Comparison of ENCODE assay signal across 10 mouse cellular contexts in genomic region chr12:113151046-113151445, GRCm38 (mm10). TPM values are rescaled to one million over a fixed set of nuclear protein-coding genes. Genes with fewer than 3 reads are reported as not detected.
DNase-seq lines count a peak whose midpoint lies in the region; ATAC-seq and TF ChIP-seq lines count a peak whose summit lies in the region.
"Had no signal": no experiment of that assay in that cellular context is flagged by ENCODE, and none has a peak within 500 bp of the region (broad histone marks: within the 10 kb centered on the region; RNA-seq: fewer than 3 reads in every experiment).

No protein-coding gene starts in this region.

- no peak for TF ChIP-seq POLR2A in myocyte (IDR thresholded peaks at IDR 0.05; ENCODE audit: insufficient read length, low read depth)

- H3K4me3 ChIP-seq in lung, embryonic 16.5 days (ENCODE audit: low read length) = no peak overlapping the region; the same call in 1 of the 2 replicates
- H3K4me3 ChIP-seq in intestine, embryonic 15.5 days (replicated peaks) = no peak overlapping the region
- peak overlapping the region; percentile 76 for H3K4me3 ChIP-seq in myocyte

- peak overlapping the region; percentile 70; the same call in 1 of the 2 replicates for H3K4me2 ChIP-seq in lung, embryonic 16.5 days (ENCODE audit: low read depth, low read length)
- H3K4me2 ChIP-seq in intestine, embryonic 15.5 days (replicated peaks) = peak overlapping the region; percentile 90; the same call in 1 of the 2 replicates
- peak overlapping the region; percentile 82 for H3K4me2 ChIP-seq in myocyte (ENCODE audit: low read depth)

- H3K4me1 ChIP-seq in lung, embryonic 16.5 days (replicated peaks; ENCODE audit: control insufficient read depth, insufficient read depth, low read length) = peaks cover 31% of the 10 kb centered on the region
- peaks cover 43% of the 10 kb centered on the region for H3K4me1 ChIP-seq in intestine, embryonic 15.5 days (replicated peaks)

- no peak overlapping the region for H3K9ac ChIP-seq in lung, embryonic 16.5 days (ENCODE audit: low read length)
- H3K9ac ChIP-seq in intestine, embryonic 15.5 days = no peak overlapping the region

- H3K27me3 ChIP-seq in lung, embryonic 16.5 days (ENCODE audit: control insufficient read depth, insufficient read depth, low read depth, low read length) = no peaks in the 10 kb centered on the region
- peaks cover 6% of the 10 kb centered on the region for H3K27me3 ChIP-seq in intestine, embryonic 15.5 days (replicated peaks)
- no peaks in the 10 kb centered on the region for H3K27me3 ChIP-seq in myocyte (ENCODE audit: control insufficient read depth, insufficient read depth, insufficient read length)

- H3K79me2 ChIP-seq in myocyte (ENCODE audit: control insufficient read depth, insufficient read depth) = peaks cover 12% of the 10 kb centered on the region

- H3K9me3 ChIP-seq in lung, embryonic 16.5 days (ENCODE audit: control insufficient read depth, low read length) = no peaks in the 10 kb centered on the region
- H3K9me3 ChIP-seq in intestine, embryonic 15.5 days = no peaks in the 10 kb centered on the region
- H3K9me3 ChIP-seq: embryonic facial prominence, embryonic 15.5 days; neural tube, embryonic 13.5 days had no signal

- H3K27ac ChIP-seq in lung, embryonic 16.5 days (ENCODE audit: low read length) = no peak overlapping the region
- H3K27ac ChIP-seq in intestine, embryonic 15.5 days = no peak overlapping the region
- H3K27ac ChIP-seq: embryonic facial prominence, embryonic 15.5 days; neural tube, embryonic 13.5 days had no signal

- 57% methylated on average over 8 of the region's 8 CpGs for WGBS in lung, embryonic 16.5 days
- WGBS in intestine, embryonic 15.5 days = 64% methylated on average over 8 of the region's 8 CpGs

- no peak for DNase-seq in lung, postnatal 14 days
- peak; percentile 41 to 46 for DNase-seq in heart, adult 9 months (ENCODE audit: low spot score in 2 of 2)
- no peak for DNase-seq in layer of hippocampus, adult 9-10 months (ENCODE audit: low spot score)
- DNase-seq in embryo, embryonic 11 days = no peak
- DNase-seq in thymus, postnatal 10 days (ENCODE audit: low spot score in 2 of 2) = no peak

- H3K36me3 ChIP-seq in lung, embryonic 16.5 days (ENCODE audit: control insufficient read depth, insufficient read depth, low read length) = 0 out of 2 replicates have a peak, but pooled peaks cover 2% of the 10 kb centered on the region
- H3K36me3 ChIP-seq in intestine, embryonic 15.5 days = 0 out of 2 replicates have a peak, but pooled peaks cover 4% of the 10 kb centered on the region
- H3K36me3 ChIP-seq in myocyte (ENCODE audit: control insufficient read depth, insufficient read depth) = no peaks in the 10 kb centered on the region
- H3K36me3 ChIP-seq: embryonic facial prominence, embryonic 15.5 days; neural tube, embryonic 13.5 days had no signal

- ATAC-seq in lung, embryonic 16.5 days (ENCODE audit: low read depth) = no peak
- ATAC-seq in intestine, embryonic 15.5 days = no peak

- no peak overlapping the region for H3ac ChIP-seq in myocyte (ENCODE audit: control insufficient read depth, insufficient read length)

TF ChIP-seq in myocyte, 11 proteins besides CTCF, POLR2A, EP300 and RAD21:
- TF ChIP-seq TCF3 (IDR thresholded peaks at IDR 0.05; ENCODE audit: insufficient read length, low read depth) (no peak), POLR2AphosphoS2 (IDR thresholded peaks at IDR 0.05; ENCODE audit: insufficient read length, low read depth) (no peak), MYOD1 (IDR thresholded peaks at IDR 0.05; ENCODE audit: control insufficient read depth in 1 of 3, insufficient read length in 2 of 3, low read depth in 2 of 3) (peak in 1 of 3 experiments; percentile 2), REST (IDR thresholded peaks at IDR 0.05; ENCODE audit: insufficient read depth, insufficient read length) (no peak)

RNA-seq across cellular contexts. Expression of gene Crip1, which starts 4.9 kb away (rescaled TPM):
- 565 and 642 TPM in 2 replicates for polyA plus RNA-seq in lung, embryonic 16.5 days (2015; fragmentation: Nextera tagmentation; extraction: Ambion mirVana)
- 426 and 430 TPM in 2 replicates for polyA plus RNA-seq in intestine, embryonic 15.5 days (2015; fragmentation: Nextera tagmentation; extraction: Ambion mirVana)
- 1,677 TPM for polyA plus RNA-seq in myocyte (2012; fragmentation: generic; extraction: Trizol)

RNA-seq across cellular contexts. Expression of gene Tedc1, which starts 5.2 kb away (rescaled TPM):
- polyA plus RNA-seq in lung, embryonic 16.5 days (2015; fragmentation: Nextera tagmentation; extraction: Ambion mirVana) = 31.4 and 34.5 TPM in 2 replicates
- polyA plus RNA-seq in intestine, embryonic 15.5 days (2015; fragmentation: Nextera tagmentation; extraction: Ambion mirVana) = 25.3 and 25.5 TPM in 2 replicates
- polyA plus RNA-seq in myocyte (2012; fragmentation: generic; extraction: Trizol) = 6.6 TPM

RNA-seq across cellular contexts. Expression of gene Crip2, which starts 11.0 kb away (rescaled TPM):
- 550 and 593 TPM in 2 replicates for polyA plus RNA-seq in lung, embryonic 16.5 days (2015; fragmentation: Nextera tagmentation; extraction: Ambion mirVana)
- 122 and 130 TPM in 2 replicates for polyA plus RNA-seq in intestine, embryonic 15.5 days (2015; fragmentation: Nextera tagmentation; extraction: Ambion mirVana)
- 1,146 TPM for polyA plus RNA-seq in myocyte (2012; fragmentation: generic; extraction: Trizol)

RNA-seq across cellular contexts. Expression of gene Tmem121, which starts 34.7 kb away (rescaled TPM):
- polyA plus RNA-seq in lung, embryonic 16.5 days (2015; fragmentation: Nextera tagmentation; extraction: Ambion mirVana) = 4.7 and 5.8 TPM in 2 replicates
- 6.7 and 7.5 TPM in 2 replicates for polyA plus RNA-seq in intestine, embryonic 15.5 days (2015; fragmentation: Nextera tagmentation; extraction: Ambion mirVana)
- polyA plus RNA-seq in myocyte (2012; fragmentation: generic; extraction: Trizol) = 4.1 TPM

RNA-seq across cellular contexts. Expression of gene Mta1, which starts 53.0 kb away (rescaled TPM):
- 11.2 and 12.2 TPM in 2 replicates for polyA plus RNA-seq in lung, embryonic 16.5 days (2015; fragmentation: Nextera tagmentation; extraction: Ambion mirVana)
- 11.3 and 11.5 TPM in 2 replicates for polyA plus RNA-seq in intestine, embryonic 15.5 days (2015; fragmentation: Nextera tagmentation; extraction: Ambion mirVana)
- 101 TPM for polyA plus RNA-seq in myocyte (2012; fragmentation: generic; extraction: Trizol)

Comparison
In these comparisons a context has a peak if more than half of its experiments do, and no peak if none do; other contexts are left out.
1. DNase-seq: peak in heart, adult 9 months (2 of 2); none in lung, postnatal 14 days (single experiment), layer of hippocampus, adult 9-10 months (single experiment), embryo, embryonic 11 days (single experiment) and thymus, postnatal 10 days (0 of 2).
2. Peak in every context shown above with its lines, with median percentiles within 50 percentile points of each other: H3K4me2 ChIP-seq.